Mouse (Mus musculus): ENCODE measurements at regions not wholly inside any gene's neighbourhood (a gene's known extent, or its start where the extent isn't known, plus 50 kb on each side); places are given as distances from the start of the nearest gene placed in this dataset.
A peak's percentile ranks its signal among the peaks of the same experiment; 100 is the strongest.
"Not testable (repeated sequence)": the region's sequence is repeated elsewhere in the genome, so short reads cannot be mapped to it uniquely, and the experiment has no call there.

- no peak for DNase-seq (ENCODE audit: low read depth)
Observed at GRCm38 (mm10) chr6:143437367-143438271, 270.6 kb downstream of the Etnk1 start.

- no peak for DNase-seq (ENCODE audit: low read depth)
Observed at GRCm38 (mm10) chr6:143438272-143438591, 271.2 kb downstream of the Etnk1 start.

GRCm38 (mm10) chr6:143439484-143439883 is 272.5 kb downstream of the Etnk1 start:
- DNase-seq (ENCODE audit: low read depth): no peak

GRCm38 (mm10) chr6:143440237-143440950 is 273.4 kb downstream of the Etnk1 start:
- no peak for DNase-seq (ENCODE audit: low read depth)

GRCm38 (mm10) chr6:143442361-143442760 is 275.3 kb downstream of the Etnk1 start:
- DNase-seq (ENCODE audit: low read depth): no peak

GRCm38 (mm10) chr6:143443446-143443845 is 276.4 kb downstream of the Etnk1 start:
- DNase-seq (ENCODE audit: low read depth): no peak

GRCm38 (mm10) chr6:143444782-143445181 is 277.8 kb downstream of the Etnk1 start:
- DNase-seq (ENCODE audit: low read depth): no peak

- DNase-seq (ENCODE audit: low read depth): no peak
Observed at GRCm38 (mm10) chr6:143445834-143446552, 279.0 kb downstream of the Etnk1 start.

- no peak for DNase-seq (ENCODE audit: low read depth)
Observed at GRCm38 (mm10) chr6:143447060-143447459, 280.0 kb downstream of the Etnk1 start.

GRCm38 (mm10) chr6:143449071-143449470 is 282.1 kb downstream of the Etnk1 start:
- DNase-seq (ENCODE audit: low read depth): no peak

- no peak for DNase-seq (ENCODE audit: low read depth)
Observed at GRCm38 (mm10) chr6:143451869-143452268, 284.8 kb downstream of the Etnk1 start.

GRCm38 (mm10) chr6:143454695-143455218 is 287.7 kb downstream of the Etnk1 start:
- DNase-seq (ENCODE audit: low read depth): no peak

- peak; percentile 15 for DNase-seq (ENCODE audit: low read depth)
Observed at GRCm38 (mm10) chr6:143464907-143465537, 298.0 kb downstream of the Etnk1 start.

GRCm38 (mm10) chr6:143472676-143473075 is 305.7 kb downstream of the Etnk1 start:
- DNase-seq (ENCODE audit: low read depth): not testable (repeated sequence)

GRCm38 (mm10) chr6:143474396-143474795 is 307.4 kb downstream of the Etnk1 start:
- DNase-seq (ENCODE audit: low read depth): no peak

GRCm38 (mm10) chr6:143475296-143475695 is 308.3 kb downstream of the Etnk1 start:
- no peak for DNase-seq (ENCODE audit: low read depth)

GRCm38 (mm10) chr6:143477396-143477795 is 310.4 kb downstream of the Etnk1 start:
- no peak for DNase-seq (ENCODE audit: low read depth)

GRCm38 (mm10) chr6:143479239-143479638 is 312.2 kb downstream of the Etnk1 start:
- peak; percentile 12 for DNase-seq (ENCODE audit: low read depth)

- DNase-seq (ENCODE audit: low read depth): no peak
Observed at GRCm38 (mm10) chr6:143479701-143480388, 312.8 kb downstream of the Etnk1 start.

- DNase-seq (ENCODE audit: low read depth): no peak
Observed at GRCm38 (mm10) chr6:143482272-143482671, 315.3 kb downstream of the Etnk1 start.

- no peak for DNase-seq (ENCODE audit: low read depth)
Observed at GRCm38 (mm10) chr6:143482868-143483267, 315.8 kb downstream of the Etnk1 start.

All from naive thymus-derived CD4-positive, alpha-beta T cell, adult 2 months (primary cell).